Mouse (Mus musculus) neural tube, embryonic 14.5 days (tissue): ENCODE results near the gene H2-Aa. TPM values are rescaled to one million over a fixed set of nuclear protein-coding genes. Genes with fewer than 3 reads are reported as not detected.

Source experiments
- ATAC-seq: fragments of 200-750 bp; cut with Nextera tagmentation; 2 replicates; pipeline ENCODE4 v1.8.0; 2017; ENCODE audit warnings: low read depth, mild to moderate bottlenecking, moderate TSS enrichment, moderate library complexity
- H3K27ac ChIP-seq: fragments of 300-500 bp; sonication (generic); 2 replicates; pipeline ENCODE4 v1.5.1; 2014; ENCODE audit warnings: low read depth, mild to moderate bottlenecking, control low read depth, low read length, moderate library complexity, mixed read lengths
- H3K27me3 ChIP-seq: fragments of 300-500 bp; sonication (generic); 2 replicates; pipeline ENCODE4 v1.6.1; 2014; ENCODE audit warnings: low read length; ENCODE audit not compliant: control insufficient read depth, insufficient read depth
- H3K36me3 ChIP-seq: fragments of 300-500 bp; sonication (generic); 2 replicates; pipeline ENCODE4 v1.6.1; 2014; ENCODE audit warnings: low read length, mixed read lengths; ENCODE audit not compliant: control insufficient read depth, insufficient read depth
- H3K4me1 ChIP-seq: fragments of 300-500 bp; sonication (generic); 2 replicates; pipeline ENCODE4 v1.6.1; 2014; ENCODE audit warnings: low read length; ENCODE audit not compliant: control insufficient read depth, insufficient read depth
- H3K4me2 ChIP-seq: fragments of 300-500 bp; sonication (generic); 2 replicates; pipeline ENCODE4 v1.6.1; 2014; ENCODE audit warnings: mild to moderate bottlenecking, low read depth, low read length, control low read depth
- H3K4me3 ChIP-seq: fragments of 300-500 bp; sonication (generic); 2 replicates; pipeline ENCODE4 v1.5.1; 2014; ENCODE audit warnings: low read depth, low read length, control low read depth, mixed read lengths
- H3K9ac ChIP-seq: fragments of 300-500 bp; sonication (generic); replicated peaks from 2 replicates; pipeline ENCODE4 v1.6.1; 2014; ENCODE audit warnings: low read depth, mild to moderate bottlenecking, control low read depth, low read length, mixed read lengths
- H3K9me3 ChIP-seq: fragments of 300-500 bp; sonication (generic); 2 replicates; pipeline ENCODE4 v1.6.1; 2016; ENCODE audit warnings: low read length; ENCODE audit not compliant: control insufficient read depth
- WGBS: fragments of 180-500 bp; shearing (Covaris S2); extraction: QIAGEN DNeasy Blood & Tissue Kit; methylation state at CpG from one replicate; pipeline ENCODE4 v1.1.7; 2014; 5-methylcytosine and 5-hydroxymethylcytosine counted together
- polyA plus RNA-seq: library from polyadenylated mRNA; unstranded; fragments of >200 nt; fragmentation: Nextera tagmentation; extraction: Ambion mirVana; gene quantifications from 2 replicates; pipeline ENCODE4 v1.2.1, GENCODE M21; 2014

Gene H2-Aa
- 0.24 TPM in 1 of 2 replicates, not detected in the other for polyA plus RNA-seq

DNA sequence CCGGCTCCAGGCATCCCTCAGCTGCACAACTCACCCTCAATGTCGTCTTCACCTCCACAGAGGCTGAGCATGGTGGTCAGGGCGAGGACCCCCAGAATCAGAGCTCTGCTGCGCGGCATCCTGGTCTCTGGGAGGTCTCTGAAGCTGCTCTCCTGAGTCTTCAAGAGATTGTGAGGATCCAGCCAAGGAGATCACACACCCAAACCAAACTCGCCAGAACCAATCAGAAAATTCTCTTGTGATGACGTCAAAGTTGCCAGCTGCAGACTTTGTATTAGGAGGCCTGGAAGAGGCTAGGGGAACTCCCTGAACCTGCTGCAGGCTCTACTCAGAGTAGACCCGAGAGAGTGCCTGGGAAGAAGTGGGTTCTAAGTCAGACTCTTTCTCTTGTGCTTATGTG, at the start of gene H2-Aa:
TSS of gene H2-Aa (minus strand) at position 176 of the 400 bp plus-strand sequence.
- Histone ChIP-seq H3K36me3 (no peaks in the 10 kb centered on the region), H3K4me1 (no peaks in the 10 kb centered on the region), H3K9me3 (no peaks in the 10 kb centered on the region), H3K9ac (no peak within 1 kb of the TSS), H3K4me2 (no peak within 1 kb of the TSS), H3K4me3 (no peak within 1 kb of the TSS), H3K27me3 (no peaks in the 10 kb centered on the region), H3K27ac (no peak within 1 kb of the TSS)
- ATAC-seq: no peak
- 18% methylated on average over 8 of the region's 8 CpGs for WGBS

DNA sequence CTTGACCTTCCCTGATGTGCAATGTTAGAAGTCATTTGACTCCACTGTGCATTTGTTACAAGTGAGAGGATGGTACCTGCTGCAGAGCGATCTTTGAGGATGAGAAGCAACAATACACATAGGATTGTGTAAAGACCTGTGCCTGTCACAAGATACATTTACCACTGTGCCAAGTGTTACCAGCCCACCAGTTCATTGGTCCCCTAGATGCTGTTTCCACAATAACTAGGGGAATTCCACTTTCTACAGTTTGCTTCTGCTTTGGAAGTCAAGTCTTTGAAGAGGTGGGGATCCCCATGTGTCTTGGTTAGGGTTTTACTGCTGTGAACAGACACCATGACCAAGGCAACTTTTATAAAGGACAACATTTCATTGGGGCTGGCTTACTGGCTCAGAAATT, 43.6 kb upstream of the H2-Aa start:
- ATAC-seq: no peak
- no peak overlapping the region for H3K9ac ChIP-seq
- 96% methylated on average over 1 of the region's 1 CpGs for WGBS
- no peaks in the 10 kb centered on the region for H3K36me3 ChIP-seq
- H3K9me3 ChIP-seq: no peaks in the 10 kb centered on the region
- no peaks in the 10 kb centered on the region for H3K27me3 ChIP-seq
- no peak overlapping the region for H3K4me2 ChIP-seq
- H3K27ac ChIP-seq: no peak overlapping the region
- no peak overlapping the region for H3K4me3 ChIP-seq
- H3K4me1 ChIP-seq: no peaks in the 10 kb centered on the region

DNA sequence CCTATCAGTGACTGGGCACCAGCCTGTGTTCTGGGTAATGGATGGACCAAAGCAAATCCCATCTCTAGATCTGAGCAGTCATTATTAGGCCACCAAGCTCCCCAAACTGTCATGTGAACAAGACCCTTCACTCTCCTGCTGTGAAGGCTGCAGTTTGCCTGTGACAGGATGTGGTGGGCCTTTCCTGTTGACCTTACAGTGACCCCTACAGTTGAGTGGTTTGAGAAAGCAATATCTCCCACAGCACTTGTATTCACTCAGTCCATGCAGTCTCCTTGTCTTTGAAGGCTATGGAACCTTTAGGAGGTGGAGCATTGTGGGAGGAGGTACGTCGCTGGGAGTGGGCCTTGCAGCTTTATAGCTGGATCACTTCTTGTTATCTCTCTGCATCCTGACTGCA, 42.2 kb upstream of the H2-Aa start:
- Histone ChIP-seq H3K36me3 (no peaks in the 10 kb centered on the region), H3K4me2 (no peak overlapping the region), H3K4me1 (no peaks in the 10 kb centered on the region), H3K9ac (no peak overlapping the region), H3K27ac (no peak overlapping the region), H3K9me3 (no peaks in the 10 kb centered on the region), H3K27me3 (no peaks in the 10 kb centered on the region), H3K4me3 (no peak overlapping the region)
- 38% methylated on average over 2 of the region's 2 CpGs for WGBS
- no peak for ATAC-seq

- Histone ChIP-seq H3K27me3 (no peaks in the 10 kb centered on the region), H3K9ac (no peak overlapping the region), H3K4me1 (no peaks in the 10 kb centered on the region), H3K36me3 (no peaks in the 10 kb centered on the region), H3K27ac (no peak overlapping the region), H3K9me3 (no peaks in the 10 kb centered on the region), H3K4me3 (no peak overlapping the region), H3K4me2 (no peak overlapping the region)
- 89% methylated on average over 3 of the region's 3 CpGs for WGBS
- ATAC-seq: no peak
Observed at GRCm38 (mm10) chr17:34326373-34326772, 38.8 kb upstream of the H2-Aa start.

- H3K9me3 ChIP-seq: no peaks in the 10 kb centered on the region
- ATAC-seq: no peak
- WGBS: 48% methylated on average over 4 of the region's 4 CpGs
Observed at GRCm38 (mm10) chr17:34325436-34325835, 37.8 kb upstream of the H2-Aa start, which contains the start of gene H2-Eb2. Gene H2-Eb2, plus strand, starts transcription at chr17:34325665.

GRCm38 (mm10) chr17:34317275-34317674, 29.7 kb upstream of the H2-Aa start:
- Histone ChIP-seq H3K9me3 (no peaks in the 10 kb centered on the region), H3K4me3 (no peak overlapping the region), H3K9ac (no peak overlapping the region), H3K27me3 (no peaks in the 10 kb centered on the region), H3K27ac (no peak overlapping the region), H3K4me2 (no peak overlapping the region), H3K36me3 (no peaks in the 10 kb centered on the region), H3K4me1 (no peaks in the 10 kb centered on the region)
- no peak for ATAC-seq
- 64% methylated on average over 2 of the region's 2 CpGs for WGBS

More at GRCm38 (mm10) chr17:34325436-34325835, 37.8 kb upstream of the H2-Aa start, which contains the start of gene H2-Eb2:
- no peak within 1 kb of the TSS for H3K27ac ChIP-seq
- no peak within 1 kb of the TSS for H3K4me3 ChIP-seq
- H3K36me3 ChIP-seq: no peaks in the 10 kb centered on the region
- H3K9ac ChIP-seq: no peak within 1 kb of the TSS
- no peaks in the 10 kb centered on the region for H3K27me3 ChIP-seq
- no peak within 1 kb of the TSS for H3K4me2 ChIP-seq
- no peaks in the 10 kb centered on the region for H3K4me1 ChIP-seq

DNA sequence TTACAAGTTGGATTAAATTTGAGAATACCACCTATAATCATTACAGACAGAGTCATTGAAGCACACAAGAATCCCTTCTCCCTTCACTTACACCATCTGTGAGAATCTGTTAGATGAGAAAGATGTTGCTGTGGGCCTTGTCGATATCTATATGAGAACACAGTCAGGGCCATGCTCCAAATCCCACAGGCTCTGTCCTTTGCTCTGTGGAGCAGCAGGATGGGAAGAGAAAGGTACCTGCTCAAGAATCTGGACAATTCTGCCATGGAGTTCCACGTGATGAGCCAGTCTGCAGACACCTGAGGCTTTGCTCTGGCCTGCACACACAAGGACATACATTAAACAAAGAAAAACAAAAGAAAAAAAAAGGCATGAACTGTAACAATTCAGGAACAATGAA, 29.1 kb upstream of the H2-Aa start:
- no peak for ATAC-seq
- Histone ChIP-seq H3K27me3 (no peaks in the 10 kb centered on the region), H3K4me2 (no peak overlapping the region), H3K4me3 (no peak overlapping the region), H3K36me3 (no peaks in the 10 kb centered on the region), H3K9me3 (no peaks in the 10 kb centered on the region), H3K9ac (no peak overlapping the region), H3K27ac (no peak overlapping the region), H3K4me1 (no peaks in the 10 kb centered on the region)
- 75% methylated on average over 2 of the region's 2 CpGs for WGBS

DNA sequence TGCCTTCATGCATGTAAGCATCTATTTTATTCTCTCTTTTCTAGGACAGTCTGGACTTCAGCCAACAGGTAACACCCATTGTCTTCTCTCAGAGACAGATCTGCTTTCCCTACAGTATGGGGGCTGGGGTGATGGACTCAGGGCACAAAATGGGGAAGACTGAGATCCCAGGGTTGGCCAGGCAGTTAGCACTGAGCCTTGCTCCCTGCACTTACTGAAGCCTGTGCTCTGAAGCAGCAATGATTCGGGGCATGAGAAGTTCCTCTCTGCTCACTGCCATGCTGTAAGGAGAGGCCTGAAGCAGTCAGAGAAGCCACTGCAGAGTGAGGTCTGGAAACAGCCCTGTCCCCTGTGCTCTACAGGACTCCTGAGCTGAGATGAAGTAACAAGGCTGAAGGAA, 27.9 kb upstream of the H2-Aa start:
- no peak overlapping the region for H3K9ac ChIP-seq
- no peak overlapping the region for H3K4me3 ChIP-seq
- ATAC-seq: no peak
- H3K9me3 ChIP-seq: no peaks in the 10 kb centered on the region
- no peaks in the 10 kb centered on the region for H3K4me1 ChIP-seq
- no peak overlapping the region for H3K4me2 ChIP-seq
- H3K36me3 ChIP-seq: no peaks in the 10 kb centered on the region
- no peaks in the 10 kb centered on the region for H3K27me3 ChIP-seq
- no peak overlapping the region for H3K27ac ChIP-seq
- 73% methylated on average over 1 of the region's 1 CpGs for WGBS

DNA sequence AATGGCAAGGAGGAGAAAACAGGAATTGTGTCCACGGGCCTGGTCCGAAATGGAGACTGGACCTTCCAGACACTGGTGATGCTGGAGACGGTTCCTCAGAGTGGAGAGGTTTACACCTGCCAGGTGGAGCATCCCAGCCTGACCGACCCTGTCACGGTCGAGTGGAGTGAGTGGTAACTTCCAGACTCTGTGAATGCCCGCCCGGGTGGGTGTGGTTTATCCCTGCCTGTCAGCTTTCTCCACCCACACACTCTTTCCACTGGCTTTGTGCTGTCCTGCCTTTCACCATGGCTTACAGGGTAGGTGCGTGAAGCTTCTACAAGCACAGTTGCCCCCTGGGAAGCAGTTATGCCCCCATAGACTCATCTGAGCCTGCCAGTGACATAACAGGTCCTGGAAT, 26.7 kb upstream of the H2-Aa start:
- WGBS: 74% methylated on average over 9 of the region's 9 CpGs
- ATAC-seq: no peak
- H3K36me3 ChIP-seq: no peaks in the 10 kb centered on the region

More for the DNA sequence above, 26.7 kb upstream of the H2-Aa start:
- no peak overlapping the region for H3K9ac ChIP-seq
- no peaks in the 10 kb centered on the region for H3K9me3 ChIP-seq
- H3K27ac ChIP-seq: no peak overlapping the region
- no peaks in the 10 kb centered on the region for H3K4me1 ChIP-seq
- no peaks in the 10 kb centered on the region for H3K27me3 ChIP-seq
- no peak overlapping the region for H3K4me3 ChIP-seq
- H3K4me2 ChIP-seq: no peak overlapping the region
